Mouse (Mus musculus): ENCODE measurements at regions not wholly inside any gene's neighbourhood (a gene's known extent, or its start where the extent isn't known, plus 50 kb on each side); places are given as distances from the start of the nearest gene placed in this dataset.

GRCm38 (mm10) chr11:31818032-31818431, 54.0 kb upstream of the Cpeb4 start:
- DNase-seq (ENCODE audit: low read depth, low spot score) = no peak
- Histone ChIP-seq H3K27ac (ENCODE audit: control insufficient read depth, low read depth, low read length) (no peak overlapping the region), H3K9me3 (replicated peaks; ENCODE audit: insufficient read depth, low read length) (no peaks in the 10 kb centered on the region), H3K27me3 (ENCODE audit: control insufficient read depth in 1 of 2, insufficient read depth in 2 of 2, low read length in 2 of 2) (no peaks in the 10 kb centered on the region), H3K4me1 (ENCODE audit: control insufficient read depth in 1 of 2, insufficient read depth in 2 of 2, low read length in 2 of 2) (peaks cover 2 to 27% of the 10 kb centered on the region in 2 experiments), H3K79me2 (ENCODE audit: control insufficient read depth, insufficient read depth, low read length, poor library complexity) (no peaks in the 10 kb centered on the region), H3K36me3 (ENCODE audit: control insufficient read depth in 1 of 2, insufficient read depth in 2 of 2, low read length in 2 of 2) (peaks cover 0 to 4% of the 10 kb centered on the region in 2 experiments; a peak in 1 of 4 replicates), H3K4me3 (ENCODE audit: control insufficient read depth in 1 of 2, insufficient read depth in 1 of 2, low read depth in 2 of 2, low read length in 2 of 2) (no peak overlapping the region), H3K9ac (ENCODE audit: control insufficient read depth, low read depth, low read length, poor library complexity, severe bottlenecking) (no peak overlapping the region)
- TF ChIP-seq SIN3A (IDR thresholded peaks at IDR 0.05; ENCODE audit: low read length) (no peak), TCF12 (IDR thresholded peaks at IDR 0.05; ENCODE audit: low read depth, low read length) (no peak), ETS1 (IDR thresholded peaks at IDR 0.05; ENCODE audit: low read depth, low read length) (no peak), ZMIZ1 (IDR thresholded peaks at IDR 0.05; ENCODE audit: low read depth, low read length) (no peak), NRF1 (IDR thresholded peaks at IDR 0.05; ENCODE audit: insufficient read depth, low read depth, low read length, poor library complexity, severe bottlenecking) (no peak), JUND (IDR thresholded peaks at IDR 0.05; ENCODE audit: low read depth, low read length) (no peak), RAD21 (IDR thresholded peaks at IDR 0.05; ENCODE audit: low read depth, low read length) (no peak), KAT2A (conservative IDR thresholded peaks at IDR 0.05; ENCODE audit: low read depth, low read length) (no peak), TBP (IDR thresholded peaks at IDR 0.05; ENCODE audit: low read depth, low read length) (no peak), MAZ (IDR thresholded peaks at IDR 0.05; ENCODE audit: low read depth, low read length) (no peak), MYB (IDR thresholded peaks at IDR 0.05; ENCODE audit: low read depth, low read length) (no peak), ZKSCAN1 (IDR thresholded peaks at IDR 0.05; ENCODE audit: low read depth, low read length) (no peak), ZC3H11A (IDR thresholded peaks at IDR 0.05; ENCODE audit: low read depth, low read length) (no peak), POLR2AphosphoS2 (IDR thresholded peaks at IDR 0.05; ENCODE audit: low read length) (no peak), EP300 (IDR thresholded peaks at IDR 0.05; ENCODE audit: low read depth in 1 of 2, low read length in 2 of 2) (no peak), ZNF384 (IDR thresholded peaks at IDR 0.05; ENCODE audit: low read depth, low read length) (no peak), CTCF (IDR thresholded peaks at IDR 0.05 in 2 of 3, conservative IDR thresholded peaks at IDR 0.05 in 1 of 3; ENCODE audit: control insufficient read depth in 1 of 3, insufficient read depth in 1 of 3, low read depth in 2 of 3, low read length in 3 of 3, poor library complexity in 1 of 3, severe bottlenecking in 1 of 3) (no peak)

GRCm38 (mm10) chr11:31819964-31820363, 52.0 kb upstream of the Cpeb4 start:
- Histone ChIP-seq H3K36me3 (ENCODE audit: control insufficient read depth in 1 of 2, insufficient read depth in 2 of 2, low read length in 2 of 2) (peaks cover 0 to 2% of the 10 kb centered on the region in 2 experiments; a peak in 1 of 4 replicates), H3K79me2 (ENCODE audit: control insufficient read depth, insufficient read depth, low read length, poor library complexity) (no peaks in the 10 kb centered on the region), H3K27me3 (ENCODE audit: control insufficient read depth in 1 of 2, insufficient read depth in 2 of 2, low read length in 2 of 2) (0 out of 4 replicates have a peak, but pooled peaks cover 0 to 2% of the 10 kb centered on the region in 2 experiments), H3K27ac (ENCODE audit: control insufficient read depth, low read depth, low read length) (no peak overlapping the region), H3K9me3 (replicated peaks; ENCODE audit: insufficient read depth, low read length) (no peaks in the 10 kb centered on the region), H3K4me1 (ENCODE audit: control insufficient read depth in 1 of 2, insufficient read depth in 2 of 2, low read length in 2 of 2) (peaks cover 2 to 26% of the 10 kb centered on the region in 2 experiments), H3K4me3 (ENCODE audit: control insufficient read depth in 1 of 2, insufficient read depth in 1 of 2, low read depth in 2 of 2, low read length in 2 of 2) (no peak overlapping the region), H3K9ac (ENCODE audit: control insufficient read depth, low read depth, low read length, poor library complexity, severe bottlenecking) (no peak overlapping the region)
- DNase-seq (ENCODE audit: low read depth, low spot score) = peak; percentile 68
- TF ChIP-seq GABPA (IDR thresholded peaks at IDR 0.05; ENCODE audit: low read depth, low read length) (no peak), ELF1 (IDR thresholded peaks at IDR 0.05; ENCODE audit: low read depth, low read length) (peak; percentile 19; the same call in 1 of the 2 replicates), MYC (IDR thresholded peaks at IDR 0.05; ENCODE audit: low read depth, low read length) (no peak), MXI1 (IDR thresholded peaks at IDR 0.05; ENCODE audit: low read depth, low read length) (peak; percentile 30; the same call in 1 of the 2 replicates), ZKSCAN1 (IDR thresholded peaks at IDR 0.05; ENCODE audit: low read depth, low read length) (no peak), GATA1 (IDR thresholded peaks at IDR 0.05; ENCODE audit: low read depth, low read length) (peak; percentile 82), UBTF (IDR thresholded peaks at IDR 0.05; ENCODE audit: borderline replicate concordance, insufficient read depth, low read depth, low read length) (no peak), RCOR1 (IDR thresholded peaks at IDR 0.05; ENCODE audit: low read depth, low read length) (no peak), RAD21 (IDR thresholded peaks at IDR 0.05; ENCODE audit: low read depth, low read length) (no peak), JUND (IDR thresholded peaks at IDR 0.05; ENCODE audit: low read depth, low read length) (no peak), EP300 (IDR thresholded peaks at IDR 0.05; ENCODE audit: low read depth in 1 of 2, low read length in 2 of 2) (peak; percentile 50 to 62), ZNF384 (IDR thresholded peaks at IDR 0.05; ENCODE audit: low read depth, low read length) (no peak), BHLHE40 (IDR thresholded peaks at IDR 0.05; ENCODE audit: borderline replicate concordance, low read depth, low read length) (no peak), MEF2A (IDR thresholded peaks at IDR 0.05; ENCODE audit: extremely low read depth, insufficient replicate concordance, low read depth, low read length, poor library complexity, severe bottlenecking) (no peak), POLR2AphosphoS2 (IDR thresholded peaks at IDR 0.05; ENCODE audit: low read length) (no peak), E2F4 (IDR thresholded peaks at IDR 0.05; ENCODE audit: borderline replicate concordance, low read depth, low read length) (no peak), HCFC1 (IDR thresholded peaks at IDR 0.05; ENCODE audit: low read depth, low read length) (no peak), POLR2AphosphoS5 (IDR thresholded peaks at IDR 0.05; ENCODE audit: borderline replicate concordance, low read depth, low read length) (no peak), ETS1 (IDR thresholded peaks at IDR 0.05; ENCODE audit: low read depth, low read length) (peak; percentile 91), ZC3H11A (IDR thresholded peaks at IDR 0.05; ENCODE audit: low read depth, low read length) (no peak), NELFE (IDR thresholded peaks at IDR 0.05; ENCODE audit: low read depth, low read length) (no peak), MAX (IDR thresholded peaks at IDR 0.05; ENCODE audit: low read length) (no peak)

Measured in MEL (cell line).